Mouse (Mus musculus): ENCODE measurements around the gene Ercc8. TPM values are rescaled to one million over a fixed set of nuclear protein-coding genes. Genes with fewer than 3 reads are reported as not detected.

Ercc8 gene
- 1 to 10 TPM; 4.8 TPM for polyA plus RNA-seq (2012; fragmentation: generic; extraction: Trizol)

GRCm38 (mm10) chr13:108158465-108159240 lies at the start of gene Ercc8, which contains the start of gene Ndufaf2:
Gene Ercc8, plus strand, starts transcription at chr13:108158731.
Gene Ndufaf2, minus strand, starts transcription at chr13:108158623.

GRCm38 (mm10) chr13:108214081-108214484 lies 55.6 kb downstream of the Ercc8 start, which contains the start of gene Elovl7:
Gene Elovl7, plus strand, starts transcription at chr13:108214404.

Other genes with a start within 250 kb of the Ercc8 start
- 1 to 10 TPM in 1 of 2 experiments, under 1 TPM in 1; 0.82 to 9.3 TPM for gene Smim15, start 114.3 kb upstream of the Ercc8 start, polyA plus RNA-seq (2012; fragmentation: generic; extraction: Trizol)
- gene Ndufaf2, start 108 bp upstream of the Ercc8 start, polyA plus RNA-seq (2012; fragmentation: generic; extraction: Trizol) = 10 to 100 TPM; 29.0 to 33.6 TPM
- 1 to 10 TPM in 1 of 2 experiments, under 1 TPM in 1; 0.66 to 2.3 TPM for gene Elovl7, start 55.7 kb downstream of the Ercc8 start, polyA plus RNA-seq (2012; fragmentation: generic; extraction: Trizol)
- gene Depdc1b, start 157.6 kb downstream of the Ercc8 start, polyA plus RNA-seq (2012; fragmentation: generic; extraction: Trizol) = 1 to 10 TPM; 4.1 to 9.8 TPM

Data from C3H10T1/2 (cell line).